Mouse (Mus musculus): ENCODE measurements around the gene Bclaf3. TPM values are rescaled to one million over a fixed set of nuclear protein-coding genes. Genes with fewer than 3 reads are reported as not detected.

The Bclaf3 gene
- polyA plus RNA-seq, 1 experiment from 2014 or later, result 18.4 TPM

GRCm38 (mm10) chrX:159638500-159639227 is 112.2 kb downstream of the Bclaf3 start:
- Histone ChIP-seq H3K4me1 (replicated peaks; ENCODE audit: control insufficient read depth, insufficient read depth, low read length) (no peaks in the 10 kb centered on the region), H3K4me2 (ENCODE audit: low read length) (no peak overlapping the region), H3K4me3 (ENCODE audit: low read depth, low read length) (no peak overlapping the region), H3K27ac (ENCODE audit: low read depth) (no peak overlapping the region), H3K36me3 (ENCODE audit: control insufficient read depth, insufficient read depth, low read length) (no peaks in the 10 kb centered on the region), H3K27me3 (replicated peaks; ENCODE audit: control insufficient read depth, insufficient read depth, low read length) (no peaks in the 10 kb centered on the region), H3K9me3 (ENCODE audit: control insufficient read depth, low read length) (no peaks in the 10 kb centered on the region), H3K9ac (ENCODE audit: low read length) (no peak overlapping the region)
- WGBS, result 76% methylated on average over 3 of the region's 4 CpGs
- no peak for ATAC-seq (replicated peaks; ENCODE audit: low FRiP score, low TSS enrichment, low read depth)
- DNase-seq (ENCODE audit: low spot score), result no peak

- H3K4me1 ChIP-seq (replicated peaks; ENCODE audit: control insufficient read depth, insufficient read depth, low read length), result no peaks in the 10 kb centered on the region
- ATAC-seq (replicated peaks; ENCODE audit: low FRiP score, low TSS enrichment, low read depth) (no peak), DNase-seq (ENCODE audit: low spot score) (no peak)
- H3K4me2 ChIP-seq (ENCODE audit: low read length), result no peak overlapping the region
- H3K9me3 ChIP-seq (ENCODE audit: control insufficient read depth, low read length), result no peaks in the 10 kb centered on the region
- no peak overlapping the region for H3K4me3 ChIP-seq (ENCODE audit: low read depth, low read length)
- WGBS, result 66% methylated on average over 4 of the region's 4 CpGs
- no peaks in the 10 kb centered on the region for H3K36me3 ChIP-seq (ENCODE audit: control insufficient read depth, insufficient read depth, low read length)
- no peak overlapping the region for H3K27ac ChIP-seq (ENCODE audit: low read depth)
- H3K9ac ChIP-seq (ENCODE audit: low read length), result no peak overlapping the region
- H3K27me3 ChIP-seq (replicated peaks; ENCODE audit: control insufficient read depth, insufficient read depth, low read length), result no peaks in the 10 kb centered on the region
Measured at GRCm38 (mm10) chrX:159639991-159640390, 113.5 kb downstream of the Bclaf3 start.

Other genes starting within 250 kb of the Bclaf3 start
- 132 and 135 TPM in 2 replicates for gene Eif1ax, start 154.5 kb upstream of the Bclaf3 start, polyA plus RNA-seq (2014; fragmentation: Nextera tagmentation; extraction: Ambion mirVana)
- gene Map7d2, start 112.1 kb upstream of the Bclaf3 start, polyA plus RNA-seq (2014; fragmentation: Nextera tagmentation; extraction: Ambion mirVana), result 1.6 and 1.9 TPM in 2 replicates
- 38.7 and 44.2 TPM in 2 replicates for gene Sh3kbp1, start 100.6 kb downstream of the Bclaf3 start, polyA plus RNA-seq (2014; fragmentation: Nextera tagmentation; extraction: Ambion mirVana)